Mouse (Mus musculus): Measurements from ENCODE around the gene Abcc3.

GRCm38 (mm10) chr11:94428091-94428835 lies 35.5 kb upstream of the Abcc3 start:
- TF ChIP-seq POLR2A (IDR thresholded peaks at IDR 0.05; ENCODE audit: control insufficient read depth, low read depth, low read length) = no peak
- no peak for TF ChIP-seq CTCF (IDR thresholded peaks at IDR 0.05; ENCODE audit: control insufficient read depth, insufficient read depth, insufficient replicate concordance, low read depth, low read length)
